Mouse (Mus musculus): Measurements from ENCODE around the gene Epb41l4b. TPM values are rescaled to one million over a fixed set of nuclear protein-coding genes. Genes with fewer than 3 reads are reported as not detected.

Gene Epb41l4b
- polyA plus RNA-seq, 1 experiment from 2014 or later = 13.9 TPM

DNA sequence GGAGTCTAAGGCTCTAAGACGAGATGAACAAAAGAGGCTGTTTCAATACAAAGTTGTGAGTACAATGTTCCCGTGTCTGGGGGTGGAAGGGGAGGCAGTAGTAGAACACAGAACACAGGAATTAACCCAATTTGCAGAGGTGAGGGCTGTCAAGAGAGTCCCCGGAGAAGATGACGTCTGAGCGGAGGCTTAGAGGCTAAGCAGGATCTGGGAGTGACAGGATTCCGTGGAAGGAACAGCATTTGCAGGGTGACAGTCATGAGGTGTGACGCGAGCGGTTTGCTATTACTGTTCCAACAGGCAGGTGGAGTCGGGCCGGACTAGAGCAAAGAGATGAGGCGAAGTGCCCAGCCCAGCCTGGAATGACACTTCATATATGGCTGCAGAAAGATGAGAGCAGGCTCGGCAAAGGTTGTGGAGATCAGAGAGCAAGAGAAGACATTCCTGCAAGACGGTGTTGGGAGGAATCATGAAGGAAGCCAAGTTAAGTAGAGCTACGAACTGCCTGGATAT is 82.9 kb downstream of the Epb41l4b start:
- H3K9ac ChIP-seq (ENCODE audit: low read depth, low read length) = no peak overlapping the region
- no peaks in the 10 kb centered on the region for H3K36me3 ChIP-seq (ENCODE audit: control insufficient read depth, insufficient read depth, low read length)
- H3K4me2 ChIP-seq (ENCODE audit: low read depth, low read length) = no peak overlapping the region
- H3K4me3 ChIP-seq (ENCODE audit: low read length) = no peak overlapping the region
- ATAC-seq = no peak
- H3K4me1 ChIP-seq (ENCODE audit: control insufficient read depth, insufficient read depth, low read length) = peaks cover 7% of the 10 kb centered on the region
- 78% methylated on average over 15 of the region's 15 CpGs for WGBS
- no peaks in the 10 kb centered on the region for H3K9me3 ChIP-seq (ENCODE audit: control insufficient read depth, low read length)
- no peak overlapping the region for H3K27ac ChIP-seq (ENCODE audit: low read length)
- H3K27me3 ChIP-seq (replicated peaks; ENCODE audit: control insufficient read depth, insufficient read depth, low read length) = no peaks in the 10 kb centered on the region

- no peak overlapping the region for H3K4me3 ChIP-seq (ENCODE audit: low read length)
- no peaks in the 10 kb centered on the region for H3K4me1 ChIP-seq (ENCODE audit: control insufficient read depth, insufficient read depth, low read length)
Observed at GRCm38 (mm10) chr4:57058623-57059022, 84.6 kb downstream of the Epb41l4b start.

DNA sequence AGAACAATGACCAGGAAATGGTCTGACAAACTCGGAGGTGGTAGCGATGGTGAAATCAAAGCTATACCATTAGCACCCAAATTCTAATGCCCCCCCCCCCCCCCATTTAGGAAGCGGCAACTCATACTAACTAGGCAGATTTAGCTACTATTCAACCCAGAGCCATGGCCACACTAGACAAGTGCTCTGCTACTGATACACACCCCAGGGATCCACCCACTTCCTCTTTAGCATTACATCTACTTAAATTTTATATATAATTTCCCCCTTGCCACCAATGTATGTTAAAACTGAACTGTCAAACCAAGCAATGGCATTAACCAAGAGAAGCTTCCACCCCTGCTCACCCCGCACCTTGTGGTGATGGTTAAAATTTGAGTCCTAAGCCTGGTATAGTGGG is 85.6 kb downstream of the Epb41l4b start:
- Histone ChIP-seq H3K27me3 (replicated peaks; ENCODE audit: control insufficient read depth, insufficient read depth, low read length) (no peaks in the 10 kb centered on the region), H3K9me3 (ENCODE audit: control insufficient read depth, low read length) (no peaks in the 10 kb centered on the region), H3K27ac (ENCODE audit: low read length) (no peak overlapping the region), H3K4me2 (ENCODE audit: low read depth, low read length) (no peak overlapping the region), H3K4me3 (ENCODE audit: low read length) (no peak overlapping the region), H3K9ac (ENCODE audit: low read depth, low read length) (no peak overlapping the region), H3K36me3 (ENCODE audit: control insufficient read depth, insufficient read depth, low read length) (no peaks in the 10 kb centered on the region), H3K4me1 (ENCODE audit: control insufficient read depth, insufficient read depth, low read length) (no peaks in the 10 kb centered on the region)
- WGBS = 91% methylated on average over 4 of the region's 4 CpGs
- ATAC-seq = no peak

More at GRCm38 (mm10) chr4:57058623-57059022, 84.6 kb downstream of the Epb41l4b start:
- no peak for ATAC-seq
- no peak overlapping the region for H3K9ac ChIP-seq (ENCODE audit: low read depth, low read length)
- H3K27me3 ChIP-seq (replicated peaks; ENCODE audit: control insufficient read depth, insufficient read depth, low read length) = no peaks in the 10 kb centered on the region
- no peaks in the 10 kb centered on the region for H3K36me3 ChIP-seq (ENCODE audit: control insufficient read depth, insufficient read depth, low read length)
- 71% methylated on average over 2 of the region's 2 CpGs for WGBS
- no peak overlapping the region for H3K4me2 ChIP-seq (ENCODE audit: low read depth, low read length)
- no peak overlapping the region for H3K27ac ChIP-seq (ENCODE audit: low read length)
- no peaks in the 10 kb centered on the region for H3K9me3 ChIP-seq (ENCODE audit: control insufficient read depth, low read length)

GRCm38 (mm10) chr4:57055635-57056034 is 87.6 kb downstream of the Epb41l4b start:
- no peaks in the 10 kb centered on the region for H3K9me3 ChIP-seq (ENCODE audit: control insufficient read depth, low read length)
- no peaks in the 10 kb centered on the region for H3K4me1 ChIP-seq (ENCODE audit: control insufficient read depth, insufficient read depth, low read length)
- H3K9ac ChIP-seq (ENCODE audit: low read depth, low read length) = no peak overlapping the region
- H3K27ac ChIP-seq (ENCODE audit: low read length) = no peak overlapping the region
- H3K4me3 ChIP-seq (ENCODE audit: low read length) = no peak overlapping the region
- WGBS = 72% methylated on average over 7 of the region's 7 CpGs
- H3K27me3 ChIP-seq (replicated peaks; ENCODE audit: control insufficient read depth, insufficient read depth, low read length) = no peaks in the 10 kb centered on the region
- H3K4me2 ChIP-seq (ENCODE audit: low read depth, low read length) = no peak overlapping the region
- ATAC-seq = no peak
- H3K36me3 ChIP-seq (ENCODE audit: control insufficient read depth, insufficient read depth, low read length) = no peaks in the 10 kb centered on the region

DNA sequence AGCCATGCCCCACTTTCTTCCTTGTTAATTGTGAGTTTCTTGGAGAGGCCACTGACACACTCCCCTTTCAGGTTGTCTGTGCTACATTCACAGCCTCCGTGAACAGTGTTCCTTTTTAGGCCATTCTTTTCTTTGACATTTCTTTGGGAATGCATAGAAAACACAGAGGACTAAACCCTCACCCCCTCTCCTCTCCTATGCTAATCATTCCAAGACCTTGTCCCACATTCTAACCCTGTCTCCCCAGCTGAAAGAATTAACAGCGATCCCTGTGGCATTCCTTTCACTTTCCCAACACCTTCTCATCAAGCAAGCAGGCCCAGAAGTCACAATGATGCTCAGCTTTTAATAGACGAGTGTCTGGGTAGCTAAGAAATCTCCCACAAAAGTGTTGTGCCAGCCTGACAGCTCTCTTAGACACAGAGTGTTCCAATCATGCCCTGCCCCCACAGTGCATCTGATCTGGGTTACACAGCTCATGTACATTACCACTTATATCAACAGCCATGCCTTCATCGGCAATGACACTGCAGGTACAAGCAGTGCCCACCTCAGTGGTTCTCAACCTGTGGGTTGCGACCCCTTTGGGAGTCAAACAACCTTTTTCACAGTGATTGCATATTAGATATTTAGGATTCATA is 93.8 kb downstream of the Epb41l4b start:
- Histone ChIP-seq H3K9ac (ENCODE audit: low read depth, low read length) (no peak overlapping the region), H3K4me3 (ENCODE audit: low read length) (no peak overlapping the region), H3K9me3 (ENCODE audit: control insufficient read depth, low read length) (no peaks in the 10 kb centered on the region), H3K4me2 (ENCODE audit: low read depth, low read length) (no peak overlapping the region), H3K27ac (ENCODE audit: low read length) (no peak overlapping the region), H3K27me3 (replicated peaks; ENCODE audit: control insufficient read depth, insufficient read depth, low read length) (no peaks in the 10 kb centered on the region), H3K4me1 (ENCODE audit: control insufficient read depth, insufficient read depth, low read length) (no peaks in the 10 kb centered on the region), H3K36me3 (ENCODE audit: control insufficient read depth, insufficient read depth, low read length) (no peaks in the 10 kb centered on the region)
- WGBS = 68% methylated on average over 5 of the region's 5 CpGs
- no peak for ATAC-seq

GRCm38 (mm10) chr4:57048566-57048965 is 94.7 kb downstream of the Epb41l4b start:
- no peaks in the 10 kb centered on the region for H3K27me3 ChIP-seq (replicated peaks; ENCODE audit: control insufficient read depth, insufficient read depth, low read length)
- no peaks in the 10 kb centered on the region for H3K36me3 ChIP-seq (ENCODE audit: control insufficient read depth, insufficient read depth, low read length)
- H3K4me3 ChIP-seq (ENCODE audit: low read length) = no peak overlapping the region
- no peaks in the 10 kb centered on the region for H3K9me3 ChIP-seq (ENCODE audit: control insufficient read depth, low read length)
- H3K4me2 ChIP-seq (ENCODE audit: low read depth, low read length) = no peak overlapping the region
- WGBS = 70% methylated on average over 6 of the region's 6 CpGs
- no peak for ATAC-seq
- no peak overlapping the region for H3K27ac ChIP-seq (ENCODE audit: low read length)
- no peaks in the 10 kb centered on the region for H3K4me1 ChIP-seq (ENCODE audit: control insufficient read depth, insufficient read depth, low read length)
- H3K9ac ChIP-seq (ENCODE audit: low read depth, low read length) = no peak overlapping the region

DNA sequence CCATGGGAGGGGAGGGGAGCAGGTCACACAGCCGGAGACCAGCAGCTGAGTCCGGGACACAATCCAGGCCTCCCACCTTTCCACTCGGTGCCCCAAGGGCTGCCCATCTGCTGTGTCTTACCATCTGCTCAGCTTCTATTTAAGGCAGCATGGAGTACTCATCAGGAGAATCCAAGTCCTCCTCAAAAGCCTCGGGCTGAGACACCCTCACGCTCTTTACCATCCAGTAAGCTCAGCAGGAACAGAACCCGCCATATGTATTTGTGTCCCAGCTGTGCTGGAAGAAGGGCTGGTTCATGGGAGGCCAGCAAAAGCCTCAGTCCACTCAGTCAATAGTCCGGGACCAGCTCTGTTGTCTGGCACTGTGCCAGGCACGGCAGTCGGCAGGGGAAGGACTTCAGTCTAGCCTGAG is 97.1 kb downstream of the Epb41l4b start:
- WGBS = 65% methylated on average over 9 of the region's 9 CpGs
- H3K27me3 ChIP-seq (replicated peaks; ENCODE audit: control insufficient read depth, insufficient read depth, low read length) = no peaks in the 10 kb centered on the region
- H3K27ac ChIP-seq (ENCODE audit: low read length) = no peak overlapping the region
- no peaks in the 10 kb centered on the region for H3K4me1 ChIP-seq (ENCODE audit: control insufficient read depth, insufficient read depth, low read length)
- H3K36me3 ChIP-seq (ENCODE audit: control insufficient read depth, insufficient read depth, low read length) = no peaks in the 10 kb centered on the region
- H3K4me3 ChIP-seq (ENCODE audit: low read length) = no peak overlapping the region
- H3K4me2 ChIP-seq (ENCODE audit: low read depth, low read length) = no peak overlapping the region
- H3K9ac ChIP-seq (ENCODE audit: low read depth, low read length) = no peak overlapping the region
- ATAC-seq = no peak
- no peaks in the 10 kb centered on the region for H3K9me3 ChIP-seq (ENCODE audit: control insufficient read depth, low read length)

DNA sequence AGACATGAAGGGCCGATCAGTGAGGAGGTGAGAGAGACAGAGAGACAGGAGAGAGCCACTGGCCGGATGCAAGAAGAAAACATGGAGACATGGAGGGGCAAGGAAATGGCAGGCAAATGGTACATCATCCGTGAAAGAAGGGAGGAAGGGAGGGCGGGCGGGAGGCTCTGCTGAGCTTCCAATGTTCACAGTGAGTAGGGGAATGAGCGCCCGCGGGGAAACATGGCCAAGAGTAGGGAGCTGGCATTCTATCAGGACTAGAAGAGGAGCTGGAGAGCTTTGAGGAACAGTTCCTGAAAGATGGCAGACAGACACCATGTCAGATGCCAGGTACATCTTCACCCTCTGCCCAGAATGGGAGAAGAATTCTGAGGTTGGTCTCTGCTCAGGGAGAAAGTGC is 99.6 kb downstream of the Epb41l4b start:
- H3K36me3 ChIP-seq (ENCODE audit: control insufficient read depth, insufficient read depth, low read length) = no peaks in the 10 kb centered on the region
- no peak overlapping the region for H3K9ac ChIP-seq (ENCODE audit: low read depth, low read length)
- H3K9me3 ChIP-seq (ENCODE audit: control insufficient read depth, low read length) = no peaks in the 10 kb centered on the region
- H3K27me3 ChIP-seq (replicated peaks; ENCODE audit: control insufficient read depth, insufficient read depth, low read length) = no peaks in the 10 kb centered on the region
- H3K4me3 ChIP-seq (ENCODE audit: low read length) = no peak overlapping the region
- H3K4me1 ChIP-seq (ENCODE audit: control insufficient read depth, insufficient read depth, low read length) = peaks cover 5% of the 10 kb centered on the region; the same call in 1 of the 2 replicates
- WGBS = 90% methylated on average over 8 of the region's 8 CpGs
- H3K27ac ChIP-seq (ENCODE audit: low read length) = no peak overlapping the region
- H3K4me2 ChIP-seq (ENCODE audit: low read depth, low read length) = no peak overlapping the region
- ATAC-seq = no peak

DNA sequence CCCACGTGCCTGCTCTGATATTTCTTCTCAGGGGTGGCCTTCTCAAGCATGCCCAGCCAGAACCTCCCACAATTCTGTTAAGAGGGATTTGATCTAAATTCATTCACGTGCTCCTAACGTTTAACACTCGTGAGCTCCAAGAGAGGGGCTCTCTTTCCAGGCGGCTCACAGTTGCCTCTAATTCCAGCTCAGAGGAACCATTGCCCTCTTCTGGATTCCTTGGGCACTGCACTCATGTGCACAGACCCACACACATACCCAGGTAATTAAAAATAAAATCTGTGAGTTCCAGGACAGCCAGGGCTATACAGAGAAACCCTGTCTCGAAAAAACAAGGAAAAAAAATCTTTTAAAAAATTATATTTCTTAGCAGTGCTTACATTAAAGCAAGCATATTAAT is 101.6 kb downstream of the Epb41l4b start:
- Histone ChIP-seq H3K27me3 (replicated peaks; ENCODE audit: control insufficient read depth, insufficient read depth, low read length) (no peaks in the 10 kb centered on the region), H3K9me3 (ENCODE audit: control insufficient read depth, low read length) (no peaks in the 10 kb centered on the region), H3K4me1 (ENCODE audit: control insufficient read depth, insufficient read depth, low read length) (peaks cover 5% of the 10 kb centered on the region; the same call in 1 of the 2 replicates), H3K4me2 (ENCODE audit: low read depth, low read length) (no peak overlapping the region), H3K9ac (ENCODE audit: low read depth, low read length) (no peak overlapping the region), H3K27ac (ENCODE audit: low read length) (no peak overlapping the region), H3K36me3 (ENCODE audit: control insufficient read depth, insufficient read depth, low read length) (no peaks in the 10 kb centered on the region), H3K4me3 (ENCODE audit: low read length) (no peak overlapping the region)
- no peak for ATAC-seq
- WGBS = 93% methylated on average over 6 of the region's 6 CpGs

DNA sequence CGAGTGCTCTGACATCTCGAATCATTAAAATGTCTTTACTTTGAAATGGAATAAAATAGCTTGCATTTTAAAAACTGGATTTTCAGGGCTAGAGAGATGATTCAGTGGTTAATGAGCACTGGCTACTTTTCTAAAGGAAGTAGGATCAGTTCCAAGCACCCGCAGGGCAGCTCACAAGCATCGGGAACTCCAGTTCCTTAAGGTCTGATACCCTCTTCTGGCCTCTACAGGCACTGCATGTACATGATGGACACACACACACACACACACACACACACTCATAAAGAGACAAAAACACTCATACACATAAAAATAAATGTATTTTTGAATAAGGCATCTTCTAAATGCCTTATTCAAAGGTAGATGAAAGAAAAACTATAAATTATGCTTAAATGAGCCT is 102.0 kb downstream of the Epb41l4b start:
- Histone ChIP-seq H3K4me3 (ENCODE audit: low read length) (no peak overlapping the region), H3K9me3 (ENCODE audit: control insufficient read depth, low read length) (no peaks in the 10 kb centered on the region), H3K36me3 (ENCODE audit: control insufficient read depth, insufficient read depth, low read length) (no peaks in the 10 kb centered on the region), H3K4me2 (ENCODE audit: low read depth, low read length) (no peak overlapping the region), H3K9ac (ENCODE audit: low read depth, low read length) (no peak overlapping the region), H3K27me3 (replicated peaks; ENCODE audit: control insufficient read depth, insufficient read depth, low read length) (no peaks in the 10 kb centered on the region), H3K4me1 (ENCODE audit: control insufficient read depth, insufficient read depth, low read length) (peaks cover 5% of the 10 kb centered on the region; the same call in 1 of the 2 replicates), H3K27ac (ENCODE audit: low read length) (no peak overlapping the region)
- ATAC-seq = no peak
- WGBS = 96% methylated on average over 4 of the region's 4 CpGs
